In the genomic region with DNA sequence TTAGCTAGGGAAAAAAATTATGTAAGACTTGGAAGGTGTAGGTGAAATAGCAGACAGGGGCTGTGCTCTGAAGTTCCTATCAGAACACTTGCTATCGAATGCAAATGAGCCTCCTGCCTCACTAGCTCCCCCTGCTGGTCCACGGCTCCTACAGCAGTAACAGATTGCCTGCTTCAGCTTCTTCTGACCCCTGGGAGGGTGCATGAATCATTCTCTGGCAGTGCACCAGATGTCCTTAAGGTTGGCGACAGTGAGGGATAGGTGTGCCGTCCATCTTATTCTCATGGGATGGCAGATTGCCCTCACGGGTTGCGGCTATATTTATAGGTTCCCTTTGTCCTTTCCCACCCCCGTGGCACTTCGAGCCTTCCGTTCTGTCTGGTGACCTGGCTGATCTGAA, we compare ENCODE assay signal across 7 mouse cellular contexts.
DNase-seq lines count a peak whose midpoint lies in the region; ATAC-seq and TF ChIP-seq lines count a peak whose summit lies in the region.

No protein-coding gene starts in this region.

- no peak overlapping the region for H3K4me2 ChIP-seq in neural tube, embryonic 11.5 days (ENCODE audit: low read depth)

- TF ChIP-seq POLR2A in brain, embryonic 14.5 days (IDR thresholded peaks at IDR 0.05; ENCODE audit: borderline replicate concordance, extremely low read depth, insufficient read depth, insufficient read length, poor library complexity, severe bottlenecking): no peak
- TF ChIP-seq POLR2A in testis, adult 2 months (IDR thresholded peaks at IDR 0.05; ENCODE audit: control insufficient read depth, low read depth, low read length): no peak

- H3K4me1 ChIP-seq in hindbrain, embryonic 10.5 days (replicated peaks): no peaks in the 10 kb centered on the region
- H3K4me1 ChIP-seq in neural tube, embryonic 11.5 days (ENCODE audit: control insufficient read depth, insufficient read depth, low read length): no peaks in the 10 kb centered on the region
- peaks cover 4% of the 10 kb centered on the region for H3K4me1 ChIP-seq in testis, adult 2 months (ENCODE audit: control insufficient read depth, insufficient read depth, low read length)

- H3K27me3 ChIP-seq in Patski: no peaks in the 10 kb centered on the region
- H3K27me3 ChIP-seq in hindbrain, embryonic 10.5 days (ENCODE audit: insufficient read depth, poor library complexity, severe bottlenecking): no peaks in the 10 kb centered on the region
- no peaks in the 10 kb centered on the region for H3K27me3 ChIP-seq in neural tube, embryonic 11.5 days (ENCODE audit: control insufficient read depth, insufficient read depth, low read length)
- H3K27me3 ChIP-seq in testis, adult 2 months (ENCODE audit: control insufficient read depth, insufficient read depth, low read length): no peaks in the 10 kb centered on the region

- WGBS in hindbrain, embryonic 10.5 days: 48% methylated on average over 9 of the region's 9 CpGs
- 13% methylated on average over 9 of the region's 9 CpGs for WGBS in neural tube, embryonic 11.5 days

- no peak overlapping the region for H3K9ac ChIP-seq in neural tube, embryonic 11.5 days (ENCODE audit: low read length)

- intact Hi-C loops in left cerebral cortex, postnatal 10 days (cut with DNase I): loop anchor here (10.0 kb wide), 2 partner anchors 491 to 679 kb away; partner anchors contain the start of gene Hs6st1

- DNase-seq in Patski (ENCODE audit: low read depth, low spot score): no peak
- peak; percentile 77 for DNase-seq in brain, embryonic 14.5 days (ENCODE audit: low read depth)
- peak; percentile 71 for DNase-seq in forelimb bud, embryonic 11.5 days (ENCODE audit: low read depth, low spot score)
- peak; percentile 78 for DNase-seq in hindbrain, embryonic 10.5 days (ENCODE audit: low spot score)
- DNase-seq in left cerebral cortex, postnatal 10 days (ENCODE audit: extremely low spot score in 1 of 2, low spot score in 2 of 2): peak; percentile 23 to 77
- peak; percentile 88 for DNase-seq in neural tube, embryonic 11.5 days (ENCODE audit: low spot score)

- H3K27ac ChIP-seq in hindbrain, embryonic 10.5 days: peak overlapping the region; percentile 6; the same call in 1 of the 2 replicates
- H3K27ac ChIP-seq in neural tube, embryonic 11.5 days (ENCODE audit: low read depth, low read length): no peak overlapping the region
- H3K27ac ChIP-seq in testis, adult 2 months (ENCODE audit: control insufficient read depth, insufficient read depth, low read depth, low read length): no peak overlapping the region

- peak; percentile 77 for TF ChIP-seq CTCF in Patski (IDR thresholded peaks at IDR 0.05)
- TF ChIP-seq CTCF in brain, embryonic 14.5 days (IDR thresholded peaks at IDR 0.05; ENCODE audit: borderline replicate concordance, extremely low read depth, insufficient read depth, insufficient read length): peak; percentile 89
- TF ChIP-seq CTCF in testis, adult 2 months (IDR thresholded peaks at IDR 0.05; ENCODE audit: control insufficient read depth, insufficient read depth, insufficient replicate concordance, low read depth, low read length): peak; percentile 99

- H3K36me3 ChIP-seq in hindbrain, embryonic 10.5 days: no peaks in the 10 kb centered on the region
- H3K36me3 ChIP-seq in neural tube, embryonic 11.5 days (ENCODE audit: control insufficient read depth, insufficient read depth, low read length): no peaks in the 10 kb centered on the region
- no peaks in the 10 kb centered on the region for H3K36me3 ChIP-seq in testis, adult 2 months (ENCODE audit: control insufficient read depth, insufficient read depth, low read length)

- ATAC-seq in Patski: no peak
- peak; percentile 80 for ATAC-seq in neural tube, embryonic 11.5 days (ENCODE audit: insufficient read depth, low FRiP score, low TSS enrichment)

- H3K4me3 ChIP-seq in hindbrain, embryonic 10.5 days: no peak overlapping the region
- no peak overlapping the region for H3K4me3 ChIP-seq in neural tube, embryonic 11.5 days (ENCODE audit: low read depth, low read length)
- peak overlapping the region; percentile 53 for H3K4me3 ChIP-seq in testis, adult 2 months (ENCODE audit: control insufficient read depth, low read depth, low read length)

- no peaks in the 10 kb centered on the region for H3K9me3 ChIP-seq in hindbrain, embryonic 10.5 days
- H3K9me3 ChIP-seq in neural tube, embryonic 11.5 days (ENCODE audit: control insufficient read depth, low read length): no peaks in the 10 kb centered on the region

- in situ Hi-C loops in Patski (cut with MboI; ENCODE audit: low pct_unique_long_range_greater_than_20kb): loop anchor here (25.0 kb wide), 1 partner anchor 348 kb away; no protein-coding TSS in a partner anchor

- POLR2A ChIA-PET in Patski (lab: Charles Lee): no interaction called here

- CTCF ChIA-PET in Patski (lab: Charles Lee): interaction anchor here (1.0 to 1.2 kb wide), 5 partner anchors 8 to 866 kb away, joined by 3 to 4 read pairs (median 3); no protein-coding TSS in a partner anchor
